Mouse (Mus musculus): ENCODE data around the gene Acot13.
A peak's percentile ranks its signal among the peaks of the same experiment; 100 is the strongest.

- TF ChIP-seq CTCF (IDR thresholded peaks at IDR 0.05; ENCODE audit: low read depth, low read length) (no peak), POLR2A (IDR thresholded peaks at IDR 0.05; ENCODE audit: extremely low read depth, insufficient read depth, low read length) (peak; percentile 100)
Observed at GRCm38 (mm10) chr13:24800674-24801307, 30.5 kb downstream of the Acot13 start.
